Comparison of ENCODE assay signal across 11 mouse cellular contexts in genomic region chr14:54145743-54146741, GRCm38 (mm10).
DNase-seq lines count a peak whose midpoint lies in the region; ATAC-seq and TF ChIP-seq lines count a peak whose summit lies in the region.
"Had no signal": no experiment of that assay in that cellular context is flagged by ENCODE, and none has a peak within 500 bp of the region (broad histone marks: within the 10 kb centered on the region; RNA-seq: fewer than 3 reads in every experiment).

No protein-coding gene starts in this region.

- no peaks in the 10 kb centered on the region for H3K36me3 ChIP-seq in heart, embryonic 13.5 days
- H3K36me3 ChIP-seq in hindbrain, postnatal 0 days (ENCODE audit: insufficient read depth, low read length), result no peaks in the 10 kb centered on the region
- H3K36me3 ChIP-seq: limb, embryonic 15.5 days had no signal

- H3K4me1 ChIP-seq in heart, embryonic 13.5 days, result peaks cover 13% of the 10 kb centered on the region
- peaks cover 13% of the 10 kb centered on the region; the same call in 1 of the 2 replicates for H3K4me1 ChIP-seq in hindbrain, postnatal 0 days (ENCODE audit: insufficient read depth, low read length)
- no peaks in the 10 kb centered on the region for H3K4me1 ChIP-seq in cerebellum, adult 2 months (ENCODE audit: control insufficient read depth, insufficient read depth, low read length)

- H3K9ac ChIP-seq in heart, embryonic 13.5 days, result no peak overlapping the region
- H3K9ac ChIP-seq in hindbrain, postnatal 0 days (replicated peaks; ENCODE audit: low read length), result no peak overlapping the region
- H3K9ac ChIP-seq: limb, embryonic 15.5 days had no signal

- 0 out of 2 replicates have a peak overlapping the region, but pooled peaks have one; percentile 32 for H3K27ac ChIP-seq in heart, embryonic 13.5 days (replicated peaks)
- H3K27ac ChIP-seq in hindbrain, postnatal 0 days, result peak overlapping the region; percentile 42
- no peak overlapping the region for H3K27ac ChIP-seq in cerebellum, adult 2 months (ENCODE audit: insufficient read depth, low read length)
- H3K27ac ChIP-seq: limb, embryonic 15.5 days had no signal

- intact Hi-C loops in heart, postnatal 36 days (cut with DNase I), result loop anchor here (5.0 kb wide), 1 partner anchor 339 kb away; no protein-coding TSS in a partner anchor

- H3K27me3 ChIP-seq in heart, embryonic 13.5 days (replicated peaks), result no peaks in the 10 kb centered on the region
- no peaks in the 10 kb centered on the region for H3K27me3 ChIP-seq in hindbrain, postnatal 0 days (ENCODE audit: insufficient read depth, low read length)
- H3K27me3 ChIP-seq in cerebellum, adult 2 months (ENCODE audit: control insufficient read depth, insufficient read depth, low read length), result no peaks in the 10 kb centered on the region
- H3K27me3 ChIP-seq: limb, embryonic 15.5 days had no signal

- peak; percentile 19; the same call in 1 of the 2 replicates for ATAC-seq in heart, embryonic 13.5 days (ENCODE audit: extremely low read depth, insufficient number of reproducible peaks, low FRiP score, low TSS enrichment)
- peak; percentile 57; the same call in 1 of the 2 replicates for ATAC-seq in hindbrain, postnatal 0 days
- ATAC-seq in erythroid progenitor cell, adult 5-6 weeks (replicated peaks; ENCODE audit: low FRiP score, poor library complexity, severe bottlenecking), result no peak
- ATAC-seq: CD4-positive, CD25-positive, alpha-beta regulatory T cell, adult 4 months; intestine, postnatal 0 days had no signal

- 40% methylated on average over 11 of the region's 11 CpGs for WGBS in heart, embryonic 13.5 days
- WGBS in hindbrain, postnatal 0 days, result 21% methylated on average over 11 of the region's 11 CpGs
- WGBS in cerebellum, adult 2 months, result 30% methylated on average over 11 of the region's 11 CpGs

- no peak for TF ChIP-seq CTCF in hindbrain, postnatal 0 days (IDR thresholded peaks at IDR 0.05; ENCODE audit: low read depth)
- TF ChIP-seq CTCF in cerebellum, adult 2 months (IDR thresholded peaks at IDR 0.05; ENCODE audit: borderline replicate concordance, insufficient read depth, low read depth, low read length), result no peak

- H3K9me3 ChIP-seq in heart, embryonic 13.5 days, result no peaks in the 10 kb centered on the region
- H3K9me3 ChIP-seq in hindbrain, postnatal 0 days (ENCODE audit: low read length), result no peaks in the 10 kb centered on the region
- H3K9me3 ChIP-seq: limb, embryonic 15.5 days had no signal

- no peak overlapping the region for H3K4me3 ChIP-seq in heart, embryonic 13.5 days
- H3K4me3 ChIP-seq in hindbrain, postnatal 0 days (ENCODE audit: low read length), result no peak overlapping the region
- no peak overlapping the region for H3K4me3 ChIP-seq in cerebellum, adult 2 months (replicated peaks; ENCODE audit: insufficient read depth, low read depth, low read length)
- H3K4me3 ChIP-seq: limb, embryonic 15.5 days had no signal

- no peak for DNase-seq in heart, postnatal 36 days
- DNase-seq in 3T3-L1 (ENCODE audit: low read depth, low spot score), result peak; percentile 12
- DNase-seq in embryo, embryonic 10 days (ENCODE audit: low spot score), result peak; percentile 53
- DNase-seq in hindbrain, postnatal 0 days (ENCODE audit: low spot score), result peak; percentile 26
- no peak for DNase-seq in cerebellum, adult 2 months
- DNase-seq in frontal cortex, adult 2 months (ENCODE audit: extremely low spot score in 1 of 2, low spot score in 1 of 2), result no peak

- H3K4me2 ChIP-seq in heart, embryonic 13.5 days, result no peak overlapping the region
- no peak overlapping the region for H3K4me2 ChIP-seq in hindbrain, postnatal 0 days (ENCODE audit: low read depth, low read length)
- H3K4me2 ChIP-seq: limb, embryonic 15.5 days had no signal

- TF ChIP-seq POLR2A in cerebellum, adult 2 months (IDR thresholded peaks at IDR 0.05; ENCODE audit: borderline replicate concordance, insufficient read depth, low read length), result no peak

Comparison
In these comparisons a context has a peak if more than half of its experiments do, and no peak if none do; other contexts are left out.
1. DNase-seq: peak in 3T3-L1 (single experiment), embryo, embryonic 10 days (single experiment) and hindbrain, postnatal 0 days (single experiment); none in heart, postnatal 36 days (0 of 2), cerebellum, adult 2 months (0 of 2) and frontal cortex, adult 2 months (0 of 2).